Mouse (Mus musculus) hindbrain, embryonic 15.5 days (tissue): ENCODE results near the gene Rasgrp3. TPM values are rescaled to one million over a fixed set of nuclear protein-coding genes. Genes with fewer than 3 reads are reported as not detected.

Experiments used
- ATAC-seq: fragments of 200-750 bp; cut with Nextera tagmentation; 2 replicates; pipeline ENCODE4 v1.8.0; 2017; ENCODE audit warnings: low read depth, moderate number of reproducible peaks, moderate TSS enrichment; ENCODE audit not compliant: low FRiP score
- H3K27ac ChIP-seq: fragments of 300-500 bp; sonication (generic); replicated peaks from 2 replicates; pipeline ENCODE4 v1.5.1; 2015; ENCODE audit warnings: mild to moderate bottlenecking, inconsistent platforms
- H3K27me3 ChIP-seq: fragments of 300-500 bp; sonication (generic); 2 replicates; pipeline ENCODE4 v1.6.1; 2015; ENCODE audit warnings: control low read depth, inconsistent platforms
- H3K36me3 ChIP-seq: fragments of 300-500 bp; sonication (generic); 2 replicates; pipeline ENCODE4 v1.6.1; 2015; ENCODE audit warnings: control low read depth, inconsistent platforms
- H3K4me1 ChIP-seq: fragments of 300-500 bp; sonication (generic); replicated peaks from 2 replicates; pipeline ENCODE4 v1.6.1; 2015; ENCODE audit warnings: control low read depth, inconsistent platforms
- H3K4me2 ChIP-seq: fragments of 300-500 bp; sonication (generic); 2 replicates; pipeline ENCODE4 v1.6.1; 2015; ENCODE audit warnings: moderate library complexity, mild to moderate bottlenecking, inconsistent platforms
- H3K4me3 ChIP-seq: fragments of 300-500 bp; sonication (generic); 2 replicates; pipeline ENCODE4 v1.5.1; 2015; ENCODE audit warnings: mild to moderate bottlenecking, inconsistent platforms
- H3K9ac ChIP-seq: fragments of 300-500 bp; sonication (generic); 2 replicates; pipeline ENCODE4 v1.6.1; 2015; ENCODE audit warnings: inconsistent platforms
- H3K9me3 ChIP-seq: fragments of 300-500 bp; sonication (generic); 2 replicates; pipeline ENCODE4 v1.6.1; 2016; ENCODE audit warnings: control low read depth, inconsistent platforms
- WGBS: fragments of 180-500 bp; shearing (Covaris S2); methylation state at CpG from one replicate; pipeline ENCODE4 v1.1.7; 2015; 5-methylcytosine and 5-hydroxymethylcytosine counted together
- polyA plus RNA-seq: library from polyadenylated mRNA; unstranded; fragments of >200 nt; fragmentation: Nextera tagmentation; extraction: Ambion mirVana; gene quantifications from 2 replicates; pipeline ENCODE4 v1.2.1, GENCODE M21; 2015

The Rasgrp3 gene
- polyA plus RNA-seq, 1 experiment from 2014 or later, result 5.2 TPM

GRCm38 (mm10) chr17:75532469-75532986 is 96.8 kb downstream of the Rasgrp3 start:
- Histone ChIP-seq H3K9ac (no peak overlapping the region), H3K9me3 (no peaks in the 10 kb centered on the region), H3K27me3 (no peaks in the 10 kb centered on the region), H3K4me1 (no peaks in the 10 kb centered on the region), H3K4me2 (no peak overlapping the region), H3K27ac (no peak overlapping the region), H3K36me3 (0 out of 2 replicates have a peak, but pooled peaks cover 2% of the 10 kb centered on the region), H3K4me3 (no peak overlapping the region)
- 75% methylated on average over 6 of the region's 6 CpGs for WGBS
- no peak for ATAC-seq

- H3K4me2 ChIP-seq, result no peak overlapping the region
- H3K4me1 ChIP-seq, result no peaks in the 10 kb centered on the region
- no peak overlapping the region for H3K4me3 ChIP-seq
- H3K9me3 ChIP-seq, result no peaks in the 10 kb centered on the region
- ATAC-seq, result 0 out of 2 replicates have a peak, but pooled peaks have one; percentile 16
- H3K9ac ChIP-seq, result no peak overlapping the region
- peaks cover 18% of the 10 kb centered on the region for H3K36me3 ChIP-seq
- H3K27ac ChIP-seq, result no peak overlapping the region
- no peaks in the 10 kb centered on the region for H3K27me3 ChIP-seq
- WGBS, result 68% methylated on average over 12 of the region's 12 CpGs
Observed at GRCm38 (mm10) chr17:75534314-75535020, 98.8 kb downstream of the Rasgrp3 start.

GRCm38 (mm10) chr17:75535612-75536011 is 99.9 kb downstream of the Rasgrp3 start:
- H3K4me3 ChIP-seq, result no peak overlapping the region
- WGBS, result 93% methylated on average over 4 of the region's 4 CpGs
- H3K36me3 ChIP-seq, result peaks cover 19% of the 10 kb centered on the region
- no peaks in the 10 kb centered on the region for H3K27me3 ChIP-seq
- ATAC-seq, result no peak
- H3K9me3 ChIP-seq, result no peaks in the 10 kb centered on the region
- H3K4me1 ChIP-seq, result no peaks in the 10 kb centered on the region
- H3K27ac ChIP-seq, result no peak overlapping the region
- H3K4me2 ChIP-seq, result no peak overlapping the region
- H3K9ac ChIP-seq, result no peak overlapping the region

GRCm38 (mm10) chr17:75536396-75537049 is 100.8 kb downstream of the Rasgrp3 start:
- Histone ChIP-seq H3K36me3 (peaks cover 19% of the 10 kb centered on the region), H3K9me3 (no peaks in the 10 kb centered on the region), H3K4me2 (no peak overlapping the region), H3K27me3 (no peaks in the 10 kb centered on the region), H3K4me1 (no peaks in the 10 kb centered on the region), H3K9ac (no peak overlapping the region), H3K27ac (no peak overlapping the region), H3K4me3 (no peak overlapping the region)
- ATAC-seq, result peak; percentile 76; the same call in 1 of the 2 replicates
- 45% methylated on average over 6 of the region's 6 CpGs for WGBS

GRCm38 (mm10) chr17:75537050-75537445 is 101.4 kb downstream of the Rasgrp3 start:
- Histone ChIP-seq H3K4me2 (no peak overlapping the region), H3K4me1 (no peaks in the 10 kb centered on the region), H3K4me3 (no peak overlapping the region), H3K9me3 (no peaks in the 10 kb centered on the region), H3K27ac (no peak overlapping the region), H3K27me3 (no peaks in the 10 kb centered on the region), H3K36me3 (peaks cover 19% of the 10 kb centered on the region), H3K9ac (no peak overlapping the region)
- WGBS, result 90% methylated on average over 7 of the region's 7 CpGs
- no peak for ATAC-seq

- Histone ChIP-seq H3K4me1 (no peaks in the 10 kb centered on the region), H3K9me3 (no peaks in the 10 kb centered on the region), H3K9ac (no peak overlapping the region), H3K4me3 (no peak overlapping the region), H3K4me2 (no peak overlapping the region), H3K27me3 (no peaks in the 10 kb centered on the region), H3K27ac (no peak overlapping the region), H3K36me3 (peaks cover 24% of the 10 kb centered on the region)
- 95% methylated on average over 12 of the region's 12 CpGs for WGBS
- ATAC-seq, result no peak
Observed at GRCm38 (mm10) chr17:75538431-75538830, 102.7 kb downstream of the Rasgrp3 start.

- 95% methylated on average over 6 of the region's 6 CpGs for WGBS
- Histone ChIP-seq H3K4me1 (no peaks in the 10 kb centered on the region), H3K4me2 (no peak overlapping the region), H3K4me3 (no peak overlapping the region), H3K9me3 (no peaks in the 10 kb centered on the region), H3K27me3 (no peaks in the 10 kb centered on the region), H3K9ac (no peak overlapping the region), H3K27ac (no peak overlapping the region), H3K36me3 (peaks cover 24% of the 10 kb centered on the region)
- ATAC-seq, result no peak
Observed at GRCm38 (mm10) chr17:75539130-75539529, 103.4 kb downstream of the Rasgrp3 start.

GRCm38 (mm10) chr17:75539841-75540240 is 104.1 kb downstream of the Rasgrp3 start:
- Histone ChIP-seq H3K27me3 (no peaks in the 10 kb centered on the region), H3K4me2 (no peak overlapping the region), H3K27ac (no peak overlapping the region), H3K9me3 (no peaks in the 10 kb centered on the region), H3K4me1 (no peaks in the 10 kb centered on the region), H3K4me3 (no peak overlapping the region), H3K9ac (no peak overlapping the region), H3K36me3 (peaks cover 31% of the 10 kb centered on the region)
- ATAC-seq, result no peak
- 89% methylated on average over 5 of the region's 5 CpGs for WGBS

GRCm38 (mm10) chr17:75543434-75543833 is 107.7 kb downstream of the Rasgrp3 start:
- WGBS, result 95% methylated on average over 7 of the region's 7 CpGs
- Histone ChIP-seq H3K27me3 (no peaks in the 10 kb centered on the region), H3K4me3 (no peak overlapping the region), H3K4me1 (no peaks in the 10 kb centered on the region), H3K9ac (no peak overlapping the region), H3K27ac (no peak overlapping the region), H3K36me3 (peaks cover 45% of the 10 kb centered on the region), H3K9me3 (no peaks in the 10 kb centered on the region), H3K4me2 (no peak overlapping the region)
- ATAC-seq, result no peak

GRCm38 (mm10) chr17:75544262-75544661 is 108.6 kb downstream of the Rasgrp3 start:
- WGBS, result 91% methylated on average over 7 of the region's 7 CpGs
- H3K4me2 ChIP-seq, result no peak overlapping the region

GRCm38 (mm10) chr17:75550771-75551413 is 115.2 kb downstream of the Rasgrp3 start:
- Histone ChIP-seq H3K9me3 (no peaks in the 10 kb centered on the region), H3K27ac (no peak overlapping the region), H3K4me3 (peak overlapping the region; percentile 78), H3K27me3 (no peaks in the 10 kb centered on the region), H3K4me2 (peak overlapping the region; percentile 68), H3K9ac (peak overlapping the region; percentile 73), H3K4me1 (peaks cover 16% of the 10 kb centered on the region), H3K36me3 (peaks cover 15% of the 10 kb centered on the region)
- ATAC-seq, result 0 out of 2 replicates have a peak, but pooled peaks have one; percentile 3
- 40% methylated on average over 11 of the region's 11 CpGs for WGBS

More at GRCm38 (mm10) chr17:75544262-75544661, 108.6 kb downstream of the Rasgrp3 start:
- no peaks in the 10 kb centered on the region for H3K9me3 ChIP-seq
- no peak overlapping the region for H3K9ac ChIP-seq
- peaks cover 37% of the 10 kb centered on the region for H3K36me3 ChIP-seq
- peaks cover 2% of the 10 kb centered on the region for H3K4me1 ChIP-seq
- ATAC-seq, result no peak
- H3K27ac ChIP-seq, result no peak overlapping the region
- H3K27me3 ChIP-seq, result no peaks in the 10 kb centered on the region
- no peak overlapping the region for H3K4me3 ChIP-seq
